Mouse (Mus musculus) cerebellum, postnatal 36 days (tissue): ENCODE data around the gene E2f8.
A peak's percentile ranks its signal among the peaks of the same experiment; 100 is the strongest.

Source experiments
- DNase-seq, 2 experiments: peaks; one replicate each; pipeline ENCODE4 v3.0.0; 2021 to 2022; ENCODE audit warnings: mixed read lengths in 2 of 2

The E2f8 gene

GRCm38 (mm10) chr7:48881486-48881885, at the start of gene E2f8:
Gene E2f8 (minus strand): TSS chr7:48881596.
- peak in 1 of 2 experiments; percentile 36 for DNase-seq

GRCm38 (mm10) chr7:48930399-48930798, 49.0 kb upstream of the E2f8 start:
- DNase-seq: peak; percentile 90 to 91

- peak; percentile 77 to 83 for DNase-seq
Measured at GRCm38 (mm10) chr7:48928364-48928763, 47.0 kb upstream of the E2f8 start.

- no peak for DNase-seq
Measured at GRCm38 (mm10) chr7:48925214-48925613, 43.8 kb upstream of the E2f8 start.

- no peak for DNase-seq
Measured at GRCm38 (mm10) chr7:48923620-48924019, 42.2 kb upstream of the E2f8 start.

- no peak for DNase-seq
Measured at GRCm38 (mm10) chr7:48918389-48918788, 37.0 kb upstream of the E2f8 start.

- no peak for DNase-seq
Measured at GRCm38 (mm10) chr7:48917988-48918387, 36.6 kb upstream of the E2f8 start.

GRCm38 (mm10) chr7:48917463-48917862, 36.1 kb upstream of the E2f8 start:
- DNase-seq: no peak

GRCm38 (mm10) chr7:48914630-48915506, 33.5 kb upstream of the E2f8 start:
- no peak for DNase-seq

- no peak for DNase-seq
Measured at GRCm38 (mm10) chr7:48911146-48911545, 29.8 kb upstream of the E2f8 start.

- DNase-seq: no peak
Measured at GRCm38 (mm10) chr7:48910282-48910681, 28.9 kb upstream of the E2f8 start.

- DNase-seq: no peak
Measured at GRCm38 (mm10) chr7:48909342-48909671, 27.9 kb upstream of the E2f8 start.

- no peak for DNase-seq
Measured at GRCm38 (mm10) chr7:48908521-48909341, 27.3 kb upstream of the E2f8 start, which contains the start of gene Nav2. Gene Nav2 (plus strand): TSS chr7:48908716.

GRCm38 (mm10) chr7:48902454-48902853, 21.1 kb upstream of the E2f8 start:
- no peak for DNase-seq

- no peak for DNase-seq
Measured at GRCm38 (mm10) chr7:48900408-48901167, 19.2 kb upstream of the E2f8 start.

- no peak for DNase-seq
Measured at GRCm38 (mm10) chr7:48898416-48898815, 17.0 kb upstream of the E2f8 start.

GRCm38 (mm10) chr7:48897539-48898163, 16.3 kb upstream of the E2f8 start:
- no peak for DNase-seq

GRCm38 (mm10) chr7:48896051-48896450, 14.7 kb upstream of the E2f8 start:
- no peak for DNase-seq

GRCm38 (mm10) chr7:48895475-48895874, 14.1 kb upstream of the E2f8 start:
- DNase-seq: no peak

- DNase-seq: no peak
Measured at GRCm38 (mm10) chr7:48894763-48895162, 13.4 kb upstream of the E2f8 start.

- peak; percentile 74 to 82 for DNase-seq
Measured at GRCm38 (mm10) chr7:48894152-48894551, 12.8 kb upstream of the E2f8 start.

- no peak for DNase-seq
Measured at GRCm38 (mm10) chr7:48893093-48893492, 11.7 kb upstream of the E2f8 start.

GRCm38 (mm10) chr7:48891029-48891428, 9.6 kb upstream of the E2f8 start:
- DNase-seq: no peak
